Mouse (Mus musculus) right cerebral cortex, adult 18-20 months (tissue): ENCODE data around the gene Pcp4l1.

Source experiments
- DNase-seq: peaks from one replicate; pipeline ENCODE4 v3.0.0; 2022; ENCODE audit warnings: mixed read lengths

The Pcp4l1 gene

DNA sequence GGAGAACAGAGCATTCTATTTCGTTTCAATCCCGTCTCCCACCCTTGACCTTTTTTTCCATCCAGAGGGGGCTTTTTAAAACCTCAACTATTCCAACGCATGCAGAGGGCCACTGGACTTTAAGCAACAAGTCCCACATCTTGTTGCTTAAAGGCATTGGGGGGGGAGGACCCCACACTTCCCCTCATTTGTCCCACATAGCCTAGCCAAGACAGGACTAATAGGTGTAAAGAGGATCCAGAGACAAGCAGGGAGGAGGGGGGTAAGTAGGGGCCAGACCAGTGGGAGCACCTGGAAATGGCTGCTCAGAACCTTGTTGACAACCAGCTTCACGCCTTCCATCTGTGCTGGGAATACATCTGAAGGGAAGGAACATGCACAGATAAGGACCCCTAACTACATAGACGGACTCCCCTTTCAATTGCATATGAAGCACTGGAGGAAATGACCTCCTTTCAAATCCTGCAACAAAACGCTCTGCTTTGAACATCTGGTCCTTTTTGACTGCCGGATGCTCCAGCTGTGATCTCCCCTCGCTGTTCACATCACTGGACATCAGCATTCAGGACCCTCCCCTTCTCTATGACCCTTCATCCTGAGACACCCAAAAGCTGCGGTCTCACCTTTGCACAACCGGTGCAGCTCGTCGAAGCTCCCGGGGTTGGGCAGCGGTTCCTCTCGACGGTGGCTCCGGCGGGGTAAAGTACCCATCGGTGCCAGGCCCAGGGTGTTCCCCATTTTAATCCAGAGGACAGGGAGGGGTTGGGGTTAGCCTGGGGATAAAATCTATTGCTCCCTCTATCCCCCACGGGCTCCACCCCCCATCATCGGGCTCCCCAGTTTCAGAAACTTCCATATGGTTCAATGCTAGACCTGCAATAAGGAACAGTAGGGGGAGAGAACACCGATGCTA lies 25.5 kb upstream of the Pcp4l1 start:
- peak; percentile 20 for DNase-seq

DNA sequence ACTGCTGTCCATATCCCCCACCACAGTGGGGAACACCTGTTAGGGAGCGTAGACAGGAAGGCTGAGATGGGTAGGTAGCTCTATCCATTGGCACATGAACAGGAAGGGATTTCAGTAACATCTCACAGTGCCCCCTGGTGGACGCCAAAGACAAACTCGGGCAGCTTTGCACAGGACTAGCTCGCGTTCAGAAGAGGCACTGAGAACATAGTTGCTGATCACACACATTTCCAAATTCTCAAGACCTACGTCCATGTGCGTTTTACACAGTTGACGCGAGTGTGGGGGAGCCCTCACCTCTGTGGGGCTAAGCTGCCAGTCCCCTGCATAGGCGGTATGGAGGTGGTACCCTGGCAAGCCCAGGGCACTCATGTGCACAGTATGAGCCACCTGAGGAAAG lies 24.8 kb upstream of the Pcp4l1 start:
- DNase-seq: peak; percentile 90

DNA sequence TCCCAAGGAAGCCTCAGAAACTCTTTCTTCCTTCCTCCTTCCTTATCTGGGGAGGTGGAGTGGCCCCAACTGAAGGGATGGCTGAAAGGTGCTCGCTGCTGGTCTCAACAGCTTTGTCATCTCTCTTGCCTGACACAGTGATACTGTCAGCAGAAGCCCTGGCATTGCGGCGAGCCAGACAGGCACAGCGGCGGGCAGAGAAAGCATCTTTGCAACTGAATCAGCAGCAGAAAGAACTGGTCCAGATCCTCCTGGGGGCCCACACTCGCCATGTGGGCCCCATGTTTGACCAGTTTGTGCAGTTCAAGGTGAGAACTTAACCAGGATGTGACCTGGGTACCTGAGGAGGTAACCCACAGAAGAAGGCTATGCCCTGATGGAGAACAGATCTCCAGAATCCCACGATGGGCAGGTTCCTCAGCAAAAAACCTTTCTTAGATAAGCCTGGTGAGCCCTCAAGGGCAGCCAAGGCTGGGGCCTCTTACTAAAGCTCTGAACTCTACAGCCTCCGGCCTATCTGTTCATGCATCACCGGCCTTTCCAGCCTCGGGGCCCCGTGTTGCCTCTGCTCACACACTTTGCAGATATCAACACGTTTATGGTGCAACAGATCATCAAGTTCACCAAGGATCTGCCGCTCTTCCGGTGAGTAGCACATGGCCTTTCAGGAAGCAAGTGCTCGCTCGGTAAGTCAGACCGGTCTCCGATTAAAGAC lies 20.3 kb upstream of the Pcp4l1 start:
- no peak for DNase-seq

DNA sequence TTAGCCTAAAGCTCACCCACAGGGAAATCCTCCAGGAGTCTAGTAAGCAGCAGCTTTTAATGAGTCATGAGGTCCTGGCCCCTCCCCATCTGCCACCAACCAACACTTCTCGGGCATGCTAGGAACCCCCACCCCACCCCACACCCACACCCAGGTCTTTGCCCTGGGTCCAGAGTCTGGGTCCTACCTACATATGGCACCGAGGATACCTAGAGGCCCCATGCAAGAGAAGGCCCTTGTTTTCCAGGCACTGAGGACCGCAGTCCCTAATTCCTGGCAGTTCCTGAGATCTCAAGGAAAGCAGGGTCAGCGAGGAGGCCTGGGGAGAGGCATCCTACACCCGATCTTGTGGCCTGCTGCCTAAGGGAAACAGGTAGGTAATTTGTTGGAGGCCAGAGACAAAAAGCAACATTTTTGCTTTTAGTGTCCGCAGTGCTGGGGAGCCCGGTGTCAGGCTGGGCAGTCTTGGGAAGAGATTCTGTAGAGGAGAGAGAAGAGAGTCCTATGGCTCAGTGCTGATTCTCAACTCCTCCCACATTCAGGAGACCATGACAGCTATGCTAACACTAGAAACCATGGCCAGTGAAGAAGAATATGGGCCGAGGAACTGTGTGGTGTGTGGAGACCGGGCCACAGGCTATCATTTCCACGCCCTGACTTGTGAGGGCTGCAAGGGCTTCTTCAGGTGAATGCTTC lies 17.9 kb upstream of the Pcp4l1 start, which contains the start of gene Nr1i3:
Gene Nr1i3 (plus strand): TSS at position 170 of the 696 bp plus-strand sequence.
- no peak for DNase-seq

DNA sequence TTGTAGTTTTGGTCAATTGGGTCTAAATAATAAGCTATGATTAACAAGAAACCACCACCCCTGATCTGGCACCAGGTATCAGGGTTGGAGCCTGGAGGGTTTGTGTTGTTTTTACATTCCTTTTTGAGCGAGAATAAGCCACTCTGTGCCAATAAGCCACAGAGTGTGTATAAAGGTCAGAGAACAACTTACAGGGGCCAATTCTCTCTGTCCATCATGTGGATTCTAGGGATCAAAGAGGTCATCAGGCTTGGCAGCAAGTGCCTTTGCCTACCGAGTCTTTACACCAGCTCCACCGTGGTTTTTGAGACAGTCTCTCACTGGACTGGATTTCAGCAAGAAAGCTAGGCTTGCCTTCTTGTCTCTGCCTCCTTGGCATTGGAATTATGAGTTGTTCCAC lies 16.8 kb upstream of the Pcp4l1 start:
- DNase-seq: no peak

DNA sequence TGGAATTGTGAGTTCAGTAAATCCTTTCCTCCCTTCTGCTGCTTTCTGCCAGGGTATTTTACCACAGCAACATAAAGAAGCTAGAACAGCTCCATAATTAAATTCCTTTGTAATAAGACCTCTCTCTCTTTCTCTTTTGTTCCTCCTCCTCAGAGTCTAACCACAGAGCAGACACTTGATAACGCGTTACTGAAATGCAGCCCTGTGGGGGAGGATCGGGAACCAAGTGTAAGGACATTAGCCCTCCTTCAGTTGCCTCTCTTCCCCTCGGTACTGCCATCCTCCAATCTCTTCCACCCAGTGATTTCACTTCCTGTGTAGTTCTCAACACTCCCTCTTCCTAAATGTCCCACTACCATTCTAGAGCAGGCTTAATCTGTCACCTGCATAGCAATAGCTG lies 13.3 kb upstream of the Pcp4l1 start:
- DNase-seq: no peak

DNA sequence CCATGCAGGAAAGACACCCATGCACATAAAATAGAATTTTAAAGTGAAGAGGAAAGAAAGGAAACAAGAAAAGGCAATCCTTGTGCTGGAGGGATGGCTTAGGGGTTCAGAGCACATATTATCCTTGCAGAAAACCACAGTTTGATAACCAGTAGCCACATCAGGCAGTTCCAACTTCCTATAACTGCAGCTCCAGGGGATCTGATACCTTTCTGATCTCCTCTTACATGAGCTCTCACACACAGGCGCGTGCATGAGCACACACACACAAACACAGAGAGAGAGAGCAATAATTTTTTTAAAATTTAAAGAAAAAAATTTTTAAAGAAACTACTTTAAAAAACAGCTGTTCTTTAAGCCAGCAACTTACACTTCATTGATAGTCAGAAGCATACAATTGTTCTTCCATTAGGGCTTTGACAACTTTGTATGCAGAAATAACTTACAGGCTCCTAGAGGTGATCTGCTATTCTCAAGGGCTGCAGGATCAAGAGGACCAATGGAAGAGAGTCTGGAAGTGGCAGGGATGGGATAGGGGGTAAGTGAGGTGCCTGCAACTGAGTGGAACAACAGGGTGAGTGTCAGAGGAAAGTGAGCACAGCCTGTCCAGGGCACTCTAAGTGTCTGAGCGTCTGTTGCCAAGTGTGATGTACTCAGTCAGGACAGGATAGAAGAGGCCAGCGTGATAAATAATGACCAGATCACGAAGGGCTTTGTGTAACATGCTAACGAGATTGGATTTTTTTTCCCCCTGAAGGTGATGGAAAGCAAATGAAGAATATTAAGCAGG lies 9.8 kb upstream of the Pcp4l1 start:
- no peak for DNase-seq

DNA sequence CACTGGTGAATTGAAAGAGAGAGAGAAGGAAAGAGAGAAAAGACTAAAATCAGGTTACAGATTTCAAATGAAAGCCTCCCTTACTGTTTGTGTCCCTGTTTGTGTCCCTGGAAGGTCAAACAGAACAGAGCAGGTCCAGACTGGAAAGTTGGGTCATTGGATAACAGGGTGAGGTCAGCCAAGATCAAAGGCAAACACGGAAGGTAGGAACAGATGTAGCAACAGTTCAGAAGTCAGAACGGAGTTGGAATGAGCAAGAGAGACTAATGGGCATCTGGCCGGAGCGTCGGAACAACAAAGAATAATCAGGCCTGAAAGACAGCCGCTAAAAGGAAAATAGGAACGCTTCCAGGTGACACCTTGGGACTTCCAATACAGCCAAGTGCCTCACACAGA lies 8.2 kb upstream of the Pcp4l1 start:
- DNase-seq: no peak

DNA sequence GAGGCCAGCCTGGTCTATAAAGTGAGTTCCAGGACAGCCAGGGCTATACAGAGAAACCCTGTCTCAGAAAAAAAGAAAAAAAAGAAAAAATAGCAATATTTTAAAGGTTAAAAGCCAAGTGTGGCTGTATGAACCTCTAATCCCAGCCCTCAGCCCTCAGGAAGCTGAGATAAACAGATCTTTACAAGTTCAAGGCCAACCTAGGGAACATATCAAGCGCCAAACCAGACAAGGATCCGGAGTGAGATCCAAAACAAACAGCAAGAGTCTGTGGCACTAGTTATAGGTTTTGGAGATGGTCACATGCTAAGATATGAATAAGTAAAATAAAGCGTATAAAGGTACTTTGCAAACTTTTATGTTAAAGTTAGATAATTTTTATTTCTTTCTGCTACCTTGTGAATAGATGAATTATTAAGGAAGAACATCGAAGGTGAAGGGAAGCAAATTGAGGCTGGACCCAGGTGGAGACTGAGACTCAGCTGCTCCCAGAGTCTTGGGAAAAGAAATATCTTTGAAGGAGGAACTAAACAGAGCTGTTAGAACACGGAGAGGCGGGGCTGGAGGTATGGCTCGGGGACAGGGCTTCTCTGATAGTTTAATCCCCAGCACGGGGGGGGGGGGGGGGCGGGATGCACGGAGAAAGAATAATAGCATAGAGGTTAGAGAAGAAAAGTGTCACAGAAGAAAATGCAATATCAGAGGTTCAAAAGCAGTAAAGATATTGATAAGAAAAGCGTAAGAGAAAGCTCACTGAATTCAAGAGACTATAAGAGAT lies 7.6 kb upstream of the Pcp4l1 start:
- DNase-seq: no peak

DNA sequence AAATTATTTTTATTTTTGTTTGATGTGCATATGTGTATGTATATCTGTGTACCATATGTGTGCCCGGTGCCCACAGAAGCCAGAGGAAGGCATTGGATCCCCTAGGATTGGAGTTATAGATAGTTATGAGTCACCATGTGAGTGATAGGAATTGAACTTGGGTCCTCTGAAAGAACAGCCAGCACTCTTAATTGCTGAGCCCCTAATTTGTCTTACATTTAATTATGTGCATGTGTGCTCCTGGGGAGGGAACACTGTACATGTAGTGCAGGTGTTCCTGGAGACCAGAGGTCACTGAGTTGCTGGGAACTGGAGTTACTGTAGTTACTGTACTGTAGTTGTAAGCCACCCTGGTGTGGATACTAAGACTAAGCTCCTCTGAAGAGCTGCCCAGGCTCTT lies 4.7 kb upstream of the Pcp4l1 start:
- DNase-seq: no peak

DNA sequence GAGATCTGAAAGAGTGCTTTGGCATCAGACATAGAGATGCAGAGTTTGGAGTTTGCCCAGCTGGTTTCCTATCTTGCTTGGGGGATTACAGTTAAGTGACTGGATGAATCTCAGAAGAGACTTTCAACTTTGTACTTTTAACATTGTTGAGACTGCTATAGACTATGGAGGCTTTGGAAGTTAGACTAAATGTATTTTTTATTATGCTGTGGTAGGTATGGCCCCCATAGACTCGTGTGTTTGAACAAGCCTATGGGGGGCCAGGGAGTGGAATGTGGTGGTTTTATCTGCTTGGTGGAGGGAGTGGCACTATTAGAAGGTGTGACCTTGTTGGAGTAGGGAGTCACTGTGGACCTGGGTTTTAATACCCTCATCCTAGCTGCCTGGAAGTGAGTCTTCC lies 3.5 kb upstream of the Pcp4l1 start:
- no peak for DNase-seq

DNA sequence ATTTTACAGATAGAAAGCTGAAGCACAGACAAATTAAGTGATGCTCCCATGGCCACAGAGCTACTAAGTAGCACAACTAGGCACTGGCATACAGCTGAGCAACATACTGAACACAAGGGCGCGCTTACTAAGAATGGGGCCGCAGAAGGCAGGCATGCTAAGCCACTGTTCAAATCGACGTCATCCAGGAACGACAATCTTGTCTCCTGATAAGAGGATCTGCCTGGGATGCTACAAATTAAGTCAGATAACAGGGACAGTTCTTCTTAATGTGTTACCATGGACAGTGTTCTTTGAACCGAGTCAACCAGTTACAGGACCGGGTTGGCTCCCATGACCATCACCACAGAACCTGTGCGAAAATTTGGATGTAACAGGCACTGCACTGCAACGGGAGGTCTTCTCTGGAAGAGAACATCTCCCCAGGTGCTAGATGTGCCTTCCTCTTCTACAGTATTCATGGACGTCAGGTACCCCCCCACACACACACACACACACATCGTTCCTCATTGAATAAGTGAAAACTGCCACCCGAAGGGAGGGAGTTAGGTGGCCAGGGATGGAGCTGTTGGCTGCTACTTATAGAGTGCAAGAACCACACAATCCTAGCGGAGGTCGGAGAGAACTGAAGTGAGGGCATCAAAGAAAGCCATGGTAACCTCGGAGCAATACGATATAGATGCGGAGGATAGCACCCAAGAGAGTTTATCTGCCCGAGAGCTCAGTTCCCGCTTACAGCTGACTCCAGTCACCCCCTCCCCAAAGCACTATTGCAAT lies 834 bp downstream of the Pcp4l1 start:
- DNase-seq: no peak

DNA sequence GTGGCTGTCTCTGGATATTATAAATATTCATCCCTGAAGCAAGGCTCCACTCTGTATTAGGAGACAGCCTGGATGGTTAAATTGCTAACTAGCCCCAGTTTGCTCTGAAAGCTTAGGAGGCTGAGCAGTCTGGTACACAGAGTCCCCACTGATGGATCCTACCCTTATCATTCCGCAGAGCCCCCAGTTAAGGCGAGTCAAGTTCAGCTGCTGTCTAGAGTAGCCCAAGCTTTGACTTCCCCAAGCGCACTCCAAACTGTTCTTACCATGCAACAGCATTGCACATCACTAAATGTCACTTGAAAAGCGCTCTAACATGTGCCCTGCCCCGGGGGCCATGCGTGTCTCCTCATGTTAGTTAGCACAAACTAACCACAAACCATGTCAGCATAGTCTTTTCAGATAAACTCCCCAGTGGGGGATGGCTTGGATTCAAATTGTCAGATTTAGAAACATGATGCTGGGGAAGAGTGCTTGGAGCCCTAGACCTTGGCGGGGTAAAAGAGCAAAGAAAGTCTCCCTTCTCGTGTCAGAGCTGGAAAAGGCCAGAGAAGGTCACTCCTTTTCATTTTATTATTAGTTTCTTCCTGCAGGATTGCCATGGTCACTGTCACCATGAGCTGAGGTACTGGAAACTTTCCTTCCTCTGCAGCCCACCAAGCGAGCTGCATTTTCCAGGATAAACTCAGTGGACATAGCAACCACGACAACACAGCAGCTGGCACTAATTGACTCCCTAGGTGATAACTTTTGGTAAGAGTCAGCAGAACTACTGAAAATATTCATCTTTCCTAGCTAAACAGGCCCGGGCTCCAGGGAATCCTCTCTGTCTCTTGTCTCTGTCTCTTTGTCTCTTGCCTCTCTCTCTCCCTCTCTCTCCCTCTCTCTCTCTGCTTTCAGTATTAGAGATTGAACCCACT lies 1.9 kb downstream of the Pcp4l1 start:
- no peak for DNase-seq

DNA sequence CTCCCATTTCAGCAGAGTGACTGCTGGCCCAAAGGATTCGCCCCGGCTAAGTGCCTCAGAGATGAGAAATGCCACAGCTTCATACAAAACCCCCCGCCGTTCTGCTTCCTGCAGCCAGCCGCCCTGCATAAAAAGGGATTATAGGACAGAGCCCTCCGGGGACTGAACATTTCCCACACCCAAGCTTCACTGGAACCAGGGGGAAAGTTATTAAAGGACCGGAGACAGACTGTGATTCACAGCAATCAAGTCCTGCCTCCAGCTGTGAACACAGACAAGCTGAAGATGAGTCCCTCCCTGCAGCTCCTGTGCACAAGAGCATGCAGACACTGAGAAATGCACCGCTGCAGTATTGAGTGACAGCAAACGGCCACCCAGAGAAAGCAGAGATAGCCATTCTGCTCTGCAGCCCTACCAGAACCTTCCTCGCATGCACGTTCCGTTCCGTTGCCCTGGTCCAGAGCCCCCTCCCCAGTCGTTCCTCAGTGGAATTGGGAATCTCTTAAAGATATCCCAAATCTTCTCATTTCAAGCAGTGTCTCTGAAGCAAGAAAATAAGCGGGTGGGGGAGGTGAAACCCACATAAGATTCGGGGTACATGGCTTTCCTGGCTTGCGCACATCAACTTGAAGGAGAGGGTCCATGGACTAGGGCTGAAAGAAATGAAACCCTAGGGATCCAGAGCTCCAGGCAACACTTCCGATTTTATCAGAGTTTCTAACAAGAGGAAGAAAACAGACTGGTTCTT lies 2.8 kb downstream of the Pcp4l1 start:
- DNase-seq: no peak

DNA sequence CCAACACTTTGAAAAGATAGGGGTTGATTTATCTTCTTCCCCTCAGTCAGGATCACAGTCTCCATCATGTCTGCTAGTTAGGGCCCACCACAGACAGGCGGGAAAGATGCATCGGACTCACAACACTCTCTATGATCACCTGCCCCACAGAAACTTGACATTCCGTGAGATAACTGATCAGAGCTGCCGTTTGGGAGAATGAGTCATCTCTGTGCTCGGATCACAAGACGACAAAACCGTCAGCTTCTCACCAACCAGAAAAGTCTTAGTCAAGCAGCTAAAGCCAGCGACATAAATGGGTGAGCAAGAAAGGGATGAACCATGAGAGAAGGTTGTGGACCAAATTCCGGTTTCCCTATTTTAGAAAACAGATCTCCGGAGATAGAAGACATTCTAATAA lies 3.8 kb downstream of the Pcp4l1 start:
- no peak for DNase-seq

DNA sequence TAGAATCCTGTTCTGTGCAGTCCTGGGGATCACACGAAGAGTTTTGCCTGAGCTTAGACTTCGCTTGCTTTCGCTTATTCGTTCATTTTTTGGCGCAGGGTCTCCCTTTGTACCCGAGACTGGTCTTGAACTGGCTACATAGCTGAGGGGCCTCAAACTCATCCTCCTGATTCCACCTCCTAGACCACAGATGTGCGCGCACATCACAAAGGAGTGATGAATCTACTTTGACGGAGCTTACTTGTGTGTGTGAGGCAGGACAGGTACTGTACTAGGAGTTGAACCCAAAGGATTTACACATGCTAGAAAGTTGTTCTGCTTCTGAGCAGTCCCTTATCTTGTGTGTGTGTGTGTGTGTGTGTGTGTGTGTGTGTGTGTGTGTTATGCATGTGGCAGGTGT lies 5.2 kb downstream of the Pcp4l1 start:
- DNase-seq: no peak

DNA sequence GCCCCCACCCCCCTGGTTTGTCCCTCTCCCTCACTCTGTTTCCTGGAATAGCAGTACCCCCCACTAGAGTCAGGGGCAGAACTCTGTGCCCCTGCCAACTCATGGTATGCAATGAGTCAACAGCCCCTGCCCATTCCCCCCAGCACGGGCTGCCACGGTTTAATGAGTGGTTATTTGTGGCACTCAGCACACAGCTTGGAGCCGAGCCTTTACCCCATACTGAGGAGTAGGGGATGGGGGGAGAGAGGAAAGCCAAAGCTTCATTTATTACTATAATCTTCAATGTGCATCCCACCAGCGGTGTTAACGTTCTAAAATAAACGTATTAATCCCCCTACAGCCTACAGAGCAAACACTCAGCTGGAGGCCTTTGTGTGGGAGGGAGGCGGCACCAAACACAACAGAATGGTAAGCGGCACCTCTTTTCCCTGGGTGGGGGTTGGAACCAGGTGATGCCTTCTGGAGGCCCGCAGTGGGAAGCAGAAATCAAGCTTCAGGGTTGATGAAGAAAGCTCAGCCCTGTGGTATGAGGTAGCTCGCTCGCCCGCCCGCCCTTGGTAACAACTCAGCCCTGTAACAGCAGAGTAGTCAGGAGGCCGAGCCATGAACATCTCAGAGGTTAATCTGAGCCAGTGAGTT lies 6.5 kb downstream of the Pcp4l1 start:
- DNase-seq: peak; percentile 19

DNA sequence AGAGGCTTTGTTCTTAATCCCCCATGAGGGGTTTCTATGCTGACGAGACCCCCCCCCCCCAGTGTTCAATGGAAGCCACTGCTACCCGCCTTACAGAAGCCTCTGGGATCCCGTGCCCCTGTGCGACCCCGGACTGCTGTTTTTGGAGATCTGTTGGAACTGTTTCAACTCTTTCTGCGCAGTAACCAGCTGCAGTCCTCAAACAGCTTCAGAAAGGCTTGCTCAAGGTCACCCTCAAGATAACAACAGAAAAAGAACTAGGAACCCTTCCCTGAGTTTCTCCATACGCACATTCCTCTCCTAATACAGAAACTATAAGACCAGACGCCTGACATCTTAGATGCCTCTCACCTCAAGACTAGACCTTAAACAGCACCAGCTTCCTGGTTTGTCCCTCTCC lies 7.0 kb downstream of the Pcp4l1 start:
- no peak for DNase-seq
